Mouse (Mus musculus) liver, adult 2 months (tissue): ENCODE measurements at regions not wholly inside any gene's neighbourhood (a gene's known extent, or its start where the extent isn't known, plus 50 kb on each side); places are given as distances from the start of the nearest gene placed in this dataset.

Experiments
- CTCF ChIP-seq: fragments of 200-500 bp; IDR thresholded peaks from 2 replicates; pipeline ENCODE4 v1.5.1; 2011; ENCODE audit warnings: low read depth, low read length, control low read depth
- POLR2A ChIP-seq: fragments of 200-500 bp; IDR thresholded peaks from 2 replicates; pipeline ENCODE4 v1.6.1; 2011; ENCODE audit warnings: low read length, control low read depth; ENCODE audit not compliant: insufficient read depth; ENCODE audit errors: extremely low read depth

DNA sequence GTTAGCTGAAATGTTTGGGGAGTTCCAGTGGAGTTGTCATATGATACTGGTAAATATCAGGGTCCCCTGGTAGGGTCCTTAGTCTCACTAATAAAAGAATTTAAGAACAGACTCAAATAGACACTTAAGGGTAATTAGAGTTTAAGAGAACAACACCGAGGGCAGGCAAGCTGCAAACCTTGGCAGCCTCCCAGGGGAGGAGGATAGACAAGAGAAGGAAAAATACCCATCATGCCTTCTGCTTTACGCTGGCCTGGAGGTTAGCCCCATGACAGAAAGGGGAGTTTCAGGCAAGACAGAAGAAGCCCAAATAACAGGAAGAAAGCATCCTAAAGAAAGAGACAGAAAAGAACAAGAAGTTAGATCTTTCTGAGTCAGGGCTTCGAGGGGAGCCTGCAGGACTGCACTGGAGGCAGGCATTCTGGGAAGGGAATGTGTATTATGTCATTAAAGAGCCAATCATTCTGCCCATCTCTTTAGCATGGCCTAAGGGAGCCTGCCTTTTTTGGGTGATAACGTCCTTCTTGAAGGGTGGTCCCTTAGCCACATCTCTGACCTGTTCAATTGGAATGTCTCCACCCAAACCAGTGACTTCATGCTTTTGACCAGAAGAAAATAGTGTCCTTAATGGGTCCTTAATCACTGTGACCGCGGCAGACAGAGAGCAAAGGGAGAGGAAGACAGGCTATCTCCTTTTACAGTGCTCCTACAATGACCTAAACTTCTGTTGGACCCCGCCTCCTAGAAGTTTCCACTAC lies 64.6 kb downstream of the Phlda1 start:
- no peak for TF ChIP-seq POLR2A
- no peak for TF ChIP-seq CTCF
